Comparison of ENCODE assay signal across 8 mouse cellular contexts in the genomic region with DNA sequence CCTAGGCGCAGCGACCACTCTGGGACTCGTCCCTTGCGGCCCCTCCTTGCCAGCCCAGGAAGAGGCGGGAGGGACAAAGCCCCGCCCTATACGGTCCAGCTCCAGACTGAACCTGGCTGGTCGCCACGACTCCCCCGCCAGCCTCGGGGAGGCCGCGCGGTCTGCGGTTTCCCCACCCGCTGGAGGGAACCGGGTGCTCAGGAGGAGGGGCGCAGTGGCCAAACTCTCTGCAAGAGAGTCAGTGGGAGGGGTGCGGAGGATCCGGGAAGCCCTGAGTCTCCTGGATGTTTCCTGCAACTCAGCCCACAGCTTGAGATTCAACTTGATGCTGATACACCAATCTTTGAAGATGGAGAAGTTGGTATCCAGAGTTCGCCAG. TPM values are rescaled to one million over a fixed set of nuclear protein-coding genes. Genes with fewer than 3 reads are reported as not detected.
DNase-seq lines count a peak whose midpoint lies in the region; ATAC-seq lines count a peak whose summit lies in the region.

No protein-coding gene starts in this region.

- H3K27ac ChIP-seq in intestine, embryonic 16.5 days (ENCODE audit: low read length): peak overlapping the region; percentile 31; the same call in 1 of the 2 replicates
- H3K27ac ChIP-seq in liver, embryonic 16.5 days (ENCODE audit: low read length): no peak overlapping the region
- no peak overlapping the region for H3K27ac ChIP-seq in neural tube, embryonic 12.5 days

- H3K4me1 ChIP-seq in intestine, embryonic 16.5 days (ENCODE audit: control insufficient read depth, insufficient read depth, low read length): peaks cover 23% of the 10 kb centered on the region
- peaks cover 2% of the 10 kb centered on the region for H3K4me1 ChIP-seq in liver, embryonic 16.5 days (ENCODE audit: control insufficient read depth, low read depth, low read length)
- peaks cover 25% of the 10 kb centered on the region for H3K4me1 ChIP-seq in neural tube, embryonic 12.5 days

- peak; percentile 81 for ATAC-seq in granulocyte monocyte progenitor cell, adult 5-6 weeks (replicated peaks; ENCODE audit: poor library complexity, severe bottlenecking)
- peak; percentile 88 for ATAC-seq in intestine, embryonic 16.5 days
- peak; percentile 44 for ATAC-seq in liver, embryonic 16.5 days (ENCODE audit: low read depth)
- ATAC-seq in neural tube, embryonic 12.5 days (ENCODE audit: low FRiP score, low read depth): 0 out of 2 replicates have a peak, but pooled peaks have one; percentile 34

- no peaks in the 10 kb centered on the region for H3K9me3 ChIP-seq in intestine, embryonic 16.5 days (ENCODE audit: control insufficient read depth, low read length)
- no peaks in the 10 kb centered on the region for H3K9me3 ChIP-seq in liver, embryonic 16.5 days (replicated peaks; ENCODE audit: control insufficient read depth, low read length)
- H3K9me3 ChIP-seq in neural tube, embryonic 12.5 days: no peaks in the 10 kb centered on the region

- peak; percentile 46 for DNase-seq in layer of hippocampus, adult 9-11 months
- DNase-seq in layer of hippocampus, adult 11-12 months (ENCODE audit: low spot score): no peak
- DNase-seq in embryo, embryonic 10 days (ENCODE audit: low spot score): peak; percentile 79
- no peak for DNase-seq in thymus, postnatal 14 days

- H3K4me2 ChIP-seq in intestine, embryonic 16.5 days (ENCODE audit: low read depth, low read length): peak overlapping the region; percentile 91
- peak overlapping the region; percentile 57 for H3K4me2 ChIP-seq in liver, embryonic 16.5 days (ENCODE audit: low read depth, low read length)
- H3K4me2 ChIP-seq in neural tube, embryonic 12.5 days (replicated peaks): peak overlapping the region; percentile 70

- peaks cover 49% of the 10 kb centered on the region for H3K27me3 ChIP-seq in intestine, embryonic 16.5 days (replicated peaks; ENCODE audit: control insufficient read depth, insufficient read depth, low read length)
- peaks cover 59% of the 10 kb centered on the region for H3K27me3 ChIP-seq in liver, embryonic 16.5 days (ENCODE audit: control insufficient read depth, insufficient read depth, low read depth, low read length)
- peaks cover 76% of the 10 kb centered on the region for H3K27me3 ChIP-seq in neural tube, embryonic 12.5 days (replicated peaks)

- H3K36me3 ChIP-seq in intestine, embryonic 16.5 days (ENCODE audit: control insufficient read depth, insufficient read depth, low read length): no peaks in the 10 kb centered on the region
- no peaks in the 10 kb centered on the region for H3K36me3 ChIP-seq in liver, embryonic 16.5 days (ENCODE audit: control insufficient read depth, insufficient read depth)
- H3K36me3 ChIP-seq in neural tube, embryonic 12.5 days: no peaks in the 10 kb centered on the region

- H3K4me3 ChIP-seq in intestine, embryonic 16.5 days (ENCODE audit: low read length): peak overlapping the region; percentile 61
- peak overlapping the region; percentile 41 for H3K4me3 ChIP-seq in liver, embryonic 16.5 days (ENCODE audit: low read depth, low read length)
- peak overlapping the region; percentile 38 for H3K4me3 ChIP-seq in neural tube, embryonic 12.5 days

- H3K9ac ChIP-seq in intestine, embryonic 16.5 days (ENCODE audit: low read depth, low read length): peak overlapping the region; percentile 61
- no peak overlapping the region for H3K9ac ChIP-seq in liver, embryonic 16.5 days (ENCODE audit: low read depth, low read length)
- H3K9ac ChIP-seq in neural tube, embryonic 12.5 days: peak overlapping the region; percentile 36; the same call in 1 of the 2 replicates

- WGBS in intestine, embryonic 16.5 days: under 1% methylated on average over 21 of the region's 21 CpGs
- WGBS in liver, embryonic 16.5 days (ENCODE audit: insufficient replicate concordance): under 1% methylated on average over 21 of the region's 21 CpGs
- under 1% methylated on average over 21 of the region's 21 CpGs for WGBS in neural tube, embryonic 12.5 days

RNA-seq across cellular contexts. Expression of gene Fahd2a, which starts 38.2 kb away (rescaled TPM):
- 6.0 and 26.2 TPM in 2 replicates for total RNA-seq in granulocyte monocyte progenitor cell, adult 5-6 weeks (2014; fragmentation: Nextera tagmentation)
- 6.6 and 11.9 TPM in 2 replicates for total RNA-seq in granulocyte monocyte progenitor cell, adult 5-6 weeks (2017)
- 24.8 and 27.8 TPM in 2 replicates for polyA plus RNA-seq in intestine, embryonic 16.5 days (2015; fragmentation: Nextera tagmentation; extraction: Ambion mirVana)
- 15.6 and 15.8 TPM in 2 replicates for polyA plus RNA-seq in liver, embryonic 16.5 days (2015; fragmentation: Nextera tagmentation; extraction: Ambion mirVana)
- 26.3 and 29.2 TPM in 2 replicates for polyA plus RNA-seq in neural tube, embryonic 12.5 days (2016; fragmentation: Nextera tagmentation; extraction: Ambion mirVana)

RNA-seq across cellular contexts. Expression of gene Kcnip3, which starts 39.4 kb away (rescaled TPM):
- total RNA-seq in granulocyte monocyte progenitor cell, adult 5-6 weeks (2014; fragmentation: Nextera tagmentation): 37.4 and 50.0 TPM in 2 replicates
- total RNA-seq in granulocyte monocyte progenitor cell, adult 5-6 weeks (2017): 19.5 and 23.4 TPM in 2 replicates
- 3.4 and 4.0 TPM in 2 replicates for polyA plus RNA-seq in intestine, embryonic 16.5 days (2015; fragmentation: Nextera tagmentation; extraction: Ambion mirVana)
- polyA plus RNA-seq in liver, embryonic 16.5 days (2015; fragmentation: Nextera tagmentation; extraction: Ambion mirVana): 0.23 and 0.31 TPM in 2 replicates
- polyA plus RNA-seq in neural tube, embryonic 12.5 days (2016; fragmentation: Nextera tagmentation; extraction: Ambion mirVana): 1.6 TPM in 2 replicates

RNA-seq across cellular contexts. Expression of gene Gpat2, which starts 57.5 kb away (rescaled TPM):
- total RNA-seq in granulocyte monocyte progenitor cell, adult 5-6 weeks (2014; fragmentation: Nextera tagmentation): not detected in 2 replicates
- not detected in 2 replicates for total RNA-seq in granulocyte monocyte progenitor cell, adult 5-6 weeks (2017)
- 0.09 and 0.12 TPM in 2 replicates for polyA plus RNA-seq in intestine, embryonic 16.5 days (2015; fragmentation: Nextera tagmentation; extraction: Ambion mirVana)
- polyA plus RNA-seq in liver, embryonic 16.5 days (2015; fragmentation: Nextera tagmentation; extraction: Ambion mirVana): 0.28 and 0.38 TPM in 2 replicates
- 0.14 TPM in 2 replicates for polyA plus RNA-seq in neural tube, embryonic 12.5 days (2016; fragmentation: Nextera tagmentation; extraction: Ambion mirVana)

RNA-seq across cellular contexts. Expression of gene Prom2, which starts 58.7 kb away (rescaled TPM):
- not detected in 2 replicates for total RNA-seq in granulocyte monocyte progenitor cell, adult 5-6 weeks (2014; fragmentation: Nextera tagmentation)
- not detected in 2 replicates for total RNA-seq in granulocyte monocyte progenitor cell, adult 5-6 weeks (2017)
- polyA plus RNA-seq in intestine, embryonic 16.5 days (2015; fragmentation: Nextera tagmentation; extraction: Ambion mirVana): 0.56 and 0.58 TPM in 2 replicates
- polyA plus RNA-seq in liver, embryonic 16.5 days (2015; fragmentation: Nextera tagmentation; extraction: Ambion mirVana): 0.05 TPM in 1 of 2 replicates, not detected in the other
- polyA plus RNA-seq in neural tube, embryonic 12.5 days (2016; fragmentation: Nextera tagmentation; extraction: Ambion mirVana): 0.32 and 0.60 TPM in 2 replicates

Comparison
In these comparisons a context has a peak if more than half of its experiments do, and no peak if none do; other contexts are left out.
1. DNase-seq: peak in layer of hippocampus, adult 9-11 months (single experiment) and embryo, embryonic 10 days (single experiment); none in layer of hippocampus, adult 11-12 months (single experiment) and thymus, postnatal 14 days (single experiment).
2. ATAC-seq: peak in every context shown above with its lines; median percentile 88 in intestine, embryonic 16.5 days; 81 in granulocyte monocyte progenitor cell, adult 5-6 weeks; 44 in liver, embryonic 16.5 days; 34 in neural tube, embryonic 12.5 days.
3. Peak in every context shown above with its lines, with median percentiles within 50 percentile points of each other: H3K4me2 ChIP-seq and H3K4me3 ChIP-seq.